Mouse (Mus musculus) G1E-ER4 (cell line): ENCODE data around the gene Gpsm3. TPM values are rescaled to one million over a fixed set of nuclear protein-coding genes. Genes with fewer than 3 reads are reported as not detected.

Source experiments
- GATA1 ChIP-seq: IDR thresholded peaks from one replicate; pipeline ENCODE4 v1.8.0; 2012; ENCODE audit warnings: low read length, inconsistent platforms
- polyA plus RNA-seq: library from polyadenylated mRNA; stranded (reverse); fragments of >175 nt; gene quantifications from 2 replicates; pipeline ENCODE4 v1.2.3, GENCODE M21; 2012

Gpsm3 gene
- polyA plus RNA-seq, 1 experiment: 335 TPM

GRCm38 (mm10) chr17:34629796-34630603 is 40.4 kb downstream of the Gpsm3 start:
- TF ChIP-seq GATA1: no peak

GRCm38 (mm10) chr17:34630761-34631301 is 41.2 kb downstream of the Gpsm3 start:
- TF ChIP-seq GATA1: no peak

DNA sequence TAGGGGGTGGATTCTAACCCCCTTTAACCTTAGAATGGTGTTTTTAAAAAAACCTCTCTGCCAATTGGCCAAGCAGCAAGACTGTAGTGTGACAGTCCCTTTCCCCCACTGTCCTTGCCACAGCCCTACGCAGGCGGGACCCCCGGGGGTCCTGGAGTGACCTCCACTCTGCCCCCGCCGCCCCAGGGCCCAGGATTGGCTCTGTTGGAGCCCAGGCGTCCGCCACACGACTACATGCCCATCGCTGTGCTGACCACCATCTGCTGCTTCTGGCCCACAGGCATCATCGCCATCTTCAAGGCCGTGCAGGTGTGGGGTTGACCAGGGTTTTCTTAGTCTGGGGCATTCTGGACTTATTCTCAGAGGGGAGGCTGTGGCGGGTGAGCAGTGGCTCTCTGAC is 42.0 kb downstream of the Gpsm3 start:
- TF ChIP-seq GATA1: no peak

- TF ChIP-seq GATA1: no peak
Observed at GRCm38 (mm10) chr17:34632261-34632691, 42.7 kb downstream of the Gpsm3 start.

DNA sequence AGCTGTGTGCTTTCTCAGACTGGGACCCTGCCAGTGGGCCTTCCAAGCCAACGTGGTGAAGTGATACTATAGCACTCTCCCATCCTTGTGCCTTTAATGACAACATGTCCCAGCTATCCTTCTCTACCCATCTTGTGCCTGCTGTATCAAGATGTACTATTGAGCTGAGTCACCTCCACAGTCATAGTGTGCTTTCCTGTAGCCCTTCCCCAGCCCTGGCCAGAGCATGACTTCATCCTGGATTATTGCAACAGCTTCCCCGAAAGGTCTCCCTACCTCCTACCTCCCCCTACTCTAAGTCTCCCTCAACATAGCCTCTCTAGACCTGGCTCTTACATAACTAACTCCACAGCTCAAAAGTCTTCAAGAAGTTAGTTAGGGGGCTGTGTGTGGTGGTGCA is 46.1 kb downstream of the Gpsm3 start:
- no peak for TF ChIP-seq GATA1

DNA sequence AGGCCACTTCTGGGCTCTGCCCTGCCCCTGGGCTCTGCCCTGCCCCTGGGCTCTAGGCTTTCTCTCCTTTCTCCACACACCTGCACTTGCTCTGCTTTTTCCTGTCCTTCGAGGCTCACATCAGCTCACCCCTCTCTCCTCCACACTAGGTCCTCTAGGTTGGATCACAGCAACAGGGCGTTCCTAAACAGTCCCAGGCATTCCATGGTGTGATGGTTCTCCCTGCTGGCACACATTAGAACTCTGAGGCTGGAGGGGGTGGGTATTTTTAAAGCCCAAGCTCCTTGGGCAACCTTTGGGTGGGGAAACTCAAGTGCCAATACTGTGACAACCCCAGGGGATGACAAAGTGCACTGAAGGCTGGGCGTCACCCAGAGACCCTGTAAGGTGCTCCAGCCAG is 47.9 kb downstream of the Gpsm3 start:
- no peak for TF ChIP-seq GATA1

DNA sequence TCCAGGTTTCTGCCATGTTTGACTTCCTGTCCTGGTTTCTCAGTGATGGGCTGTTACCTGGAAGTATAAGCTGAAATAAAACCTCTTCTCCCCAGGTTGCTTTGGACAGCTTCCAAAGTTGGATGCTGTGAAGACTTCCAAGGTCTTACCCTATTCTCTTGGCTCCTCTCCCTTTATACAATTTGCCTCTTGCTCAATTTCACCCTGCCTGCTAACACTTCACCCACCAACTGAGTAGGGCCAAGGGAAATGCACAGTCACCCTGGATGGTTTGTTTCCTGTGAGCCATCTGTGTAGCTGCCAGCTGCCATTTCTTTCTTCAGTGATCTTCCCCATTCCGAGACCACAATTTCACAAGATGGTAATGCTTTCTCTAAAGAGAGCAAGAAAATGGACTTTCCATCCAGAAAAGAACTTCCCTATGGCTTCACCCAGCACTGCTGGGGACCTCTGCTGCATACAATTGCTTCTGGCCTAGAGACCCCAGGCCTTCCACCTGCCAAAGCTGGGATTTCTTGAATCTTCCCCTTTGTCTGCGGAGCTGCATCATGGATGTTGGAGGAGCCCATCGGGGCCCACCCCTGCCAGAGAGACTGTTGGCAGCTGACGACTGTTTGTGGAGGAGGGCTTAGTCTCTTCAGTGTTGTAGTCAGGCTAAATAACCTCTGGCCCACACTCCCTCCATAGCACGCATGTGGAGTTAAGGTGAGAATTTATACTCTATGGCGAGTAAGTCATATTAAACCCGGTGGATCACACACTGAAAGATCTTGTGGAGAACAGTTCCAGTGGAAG is 50.1 kb downstream of the Gpsm3 start:
- no peak for TF ChIP-seq GATA1

DNA sequence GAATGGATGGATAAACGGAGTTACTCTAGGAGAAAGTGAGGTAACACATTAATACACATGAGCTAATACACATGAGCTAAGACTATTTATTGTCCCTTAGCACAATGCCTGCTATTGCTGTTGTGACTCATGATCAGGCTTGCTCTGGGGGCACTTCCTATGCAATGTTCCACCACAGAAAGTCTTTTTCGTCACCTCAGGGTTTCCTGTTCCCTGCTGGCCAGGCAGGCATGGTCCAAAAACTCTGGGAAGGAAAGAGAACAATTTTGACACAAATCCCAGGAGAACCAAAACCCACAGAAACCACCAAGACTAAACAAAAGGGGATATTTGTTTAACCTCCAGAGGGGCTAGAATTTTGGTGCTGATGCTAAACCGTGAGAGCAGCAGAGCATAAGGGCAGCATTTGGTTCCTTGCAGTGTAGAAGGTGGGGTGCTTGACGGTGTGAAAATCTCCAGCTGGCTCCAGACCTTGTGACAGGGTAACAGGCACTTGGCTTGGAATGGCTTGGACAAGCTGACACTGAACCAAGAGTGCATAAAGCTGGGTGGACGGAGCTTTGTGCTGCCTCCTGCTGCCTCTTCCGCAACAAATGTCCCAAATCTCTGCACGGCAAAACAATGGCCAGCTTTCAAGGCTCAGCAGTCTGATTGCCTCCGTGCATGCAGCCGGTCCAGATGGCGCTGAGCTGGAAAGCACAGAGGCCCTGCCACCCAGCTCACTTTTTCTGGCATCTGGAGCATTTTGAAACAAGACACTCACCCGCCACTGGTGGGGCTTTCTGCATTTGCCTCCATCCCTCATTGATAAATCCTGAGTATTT is 51.4 kb downstream of the Gpsm3 start:
- TF ChIP-seq GATA1: no peak

Other genes starting within 250 kb of the Gpsm3 start
- not detected in 2 replicates for gene Btnl2, start 235.0 kb upstream of the Gpsm3 start, polyA plus RNA-seq
- not detected in 2 replicates for gene Btnl1, start 212.7 kb upstream of the Gpsm3 start, polyA plus RNA-seq
- not detected in 2 replicates for gene BC051142, start 191.0 kb upstream of the Gpsm3 start, polyA plus RNA-seq
- gene Btnl4, start 112.5 kb upstream of the Gpsm3 start, polyA plus RNA-seq: not detected in 2 replicates
- gene Btnl6, start 72.5 kb upstream of the Gpsm3 start, polyA plus RNA-seq: not detected in 2 replicates
- 0.78 and 0.90 TPM in 2 replicates for gene Notch4, start 25.5 kb upstream of the Gpsm3 start, polyA plus RNA-seq
- 127 and 177 TPM in 2 replicates for gene Pbx2, start 1.5 kb downstream of the Gpsm3 start, polyA plus RNA-seq
- 4.7 and 5.9 TPM in 2 replicates for gene Ager, start 8.1 kb downstream of the Gpsm3 start, polyA plus RNA-seq
- gene Rnf5, start 13.9 kb downstream of the Gpsm3 start, polyA plus RNA-seq: 67.6 and 71.2 TPM in 2 replicates
- 137 and 143 TPM in 2 replicates for gene Agpat1, start 14.5 kb downstream of the Gpsm3 start, polyA plus RNA-seq
- gene Egfl8, start 26.2 kb downstream of the Gpsm3 start, polyA plus RNA-seq: 1.1 and 1.4 TPM in 2 replicates
- 28.0 and 46.7 TPM in 2 replicates for gene Ppt2, start 38.7 kb downstream of the Gpsm3 start, polyA plus RNA-seq
- 0.04 TPM in 1 of 2 replicates, not detected in the other for gene Prrt1, start 39.7 kb downstream of the Gpsm3 start, polyA plus RNA-seq
- 7.1 and 7.5 TPM in 2 replicates for gene Fkbpl, start 55.0 kb downstream of the Gpsm3 start, polyA plus RNA-seq
- 130 TPM in 2 replicates for gene Atf6b, start 57.3 kb downstream of the Gpsm3 start, polyA plus RNA-seq
- gene Tnxb, start 80.7 kb downstream of the Gpsm3 start, polyA plus RNA-seq: not detected in 2 replicates
- not detected in 2 replicates for gene C4b, start 154.1 kb downstream of the Gpsm3 start, polyA plus RNA-seq
- gene Cyp21a1, start 214.8 kb downstream of the Gpsm3 start, polyA plus RNA-seq: not detected in 2 replicates
- gene Stk19, start 247.1 kb downstream of the Gpsm3 start, polyA plus RNA-seq: 52.4 and 52.9 TPM in 2 replicates
- 47.6 and 78.7 TPM in 2 replicates for gene Dxo, start 247.2 kb downstream of the Gpsm3 start, polyA plus RNA-seq